ENCODE assay signal across 8 mouse cellular contexts in the genomic region with DNA sequence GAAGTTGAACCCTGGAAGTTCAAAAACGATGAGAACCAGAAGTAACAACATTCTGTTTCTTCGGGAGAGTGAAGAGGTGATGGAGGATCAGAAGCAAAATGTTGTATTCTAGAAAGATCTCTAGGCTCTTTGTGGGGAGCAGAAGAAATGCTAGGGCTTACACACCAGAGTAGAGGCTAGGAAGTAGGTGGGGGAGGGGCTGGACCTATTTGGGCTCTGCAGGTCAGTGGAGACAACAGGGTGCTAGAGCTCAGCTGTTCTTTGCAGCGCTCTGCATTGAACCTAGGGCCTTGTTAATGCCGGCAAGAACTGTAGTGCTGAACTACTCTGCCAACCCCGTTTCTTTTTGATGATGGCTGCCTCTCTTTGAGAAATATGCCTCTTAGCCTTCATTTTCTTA. TPM values are rescaled to one million over a fixed set of nuclear protein-coding genes. Genes with fewer than 3 reads are reported as not detected.
DNase-seq lines count a peak whose midpoint lies in the region; ATAC-seq and TF ChIP-seq lines count a peak whose summit lies in the region.

No protein-coding gene starts in this region.

- peak; percentile 25 to 32 for DNase-seq in cerebellum, adult 18-20 months
- DNase-seq in neural tube, embryonic 11.5 days (ENCODE audit: low spot score): no peak
- DNase-seq in neural tube, embryonic 10.5 days (ENCODE audit: extremely low spot score, low spot score): no peak
- no peak for DNase-seq in stomach, postnatal 0 days (ENCODE audit: low spot score)
- DNase-seq in c-Kit-positive CD71-positive TER-119-positive erythroid progenitor cells, embryonic 14.5 days (ENCODE audit: low spot score): no peak
- DNase-seq in left cerebral cortex, postnatal 4 days: no peak

- intact Hi-C loops in left cerebral cortex, postnatal 4 days (cut with DNase I): no loop called here

- H3K27me3 ChIP-seq in neural tube, embryonic 11.5 days (ENCODE audit: control insufficient read depth, insufficient read depth, low read length): no peaks in the 10 kb centered on the region
- no peaks in the 10 kb centered on the region for H3K27me3 ChIP-seq in limb, embryonic 12.5 days
- H3K27me3 ChIP-seq in stomach, postnatal 0 days (ENCODE audit: control insufficient read depth, insufficient read depth, low read length): no peaks in the 10 kb centered on the region

- H3K4me2 ChIP-seq in neural tube, embryonic 11.5 days (ENCODE audit: low read depth): peak overlapping the region; percentile 77; the same call in 1 of the 2 replicates
- H3K4me2 ChIP-seq in limb, embryonic 12.5 days: peak overlapping the region; percentile 66
- H3K4me2 ChIP-seq in stomach, postnatal 0 days (replicated peaks; ENCODE audit: low read depth): peak overlapping the region; percentile 73; the same call in 1 of the 2 replicates

- TF ChIP-seq EP300 in stomach, postnatal 0 days (optimal IDR thresholded peaks at IDR 0.05): no peak

- H3K27ac ChIP-seq in neural tube, embryonic 11.5 days (ENCODE audit: low read depth, low read length): no peak overlapping the region
- H3K27ac ChIP-seq in limb, embryonic 12.5 days: 0 out of 2 replicates have a peak overlapping the region, but pooled peaks have one; percentile 2
- no peak overlapping the region for H3K27ac ChIP-seq in stomach, postnatal 0 days (replicated peaks)

- no peaks in the 10 kb centered on the region for H3K9me3 ChIP-seq in neural tube, embryonic 11.5 days (ENCODE audit: control insufficient read depth, low read length)
- H3K9me3 ChIP-seq in limb, embryonic 12.5 days: no peaks in the 10 kb centered on the region
- no peaks in the 10 kb centered on the region for H3K9me3 ChIP-seq in stomach, postnatal 0 days (ENCODE audit: control insufficient read depth, low read length)

- H3K4me3 ChIP-seq in neural tube, embryonic 11.5 days (ENCODE audit: low read depth, low read length): no peak overlapping the region
- H3K4me3 ChIP-seq in limb, embryonic 12.5 days (replicated peaks): peak overlapping the region; percentile 68
- peak overlapping the region; percentile 62; the same call in 1 of the 2 replicates for H3K4me3 ChIP-seq in stomach, postnatal 0 days (ENCODE audit: low read depth, low read length)

- H3K36me3 ChIP-seq in neural tube, embryonic 11.5 days (ENCODE audit: control insufficient read depth, insufficient read depth, low read length): no peaks in the 10 kb centered on the region
- H3K36me3 ChIP-seq in limb, embryonic 12.5 days: peaks cover 6% of the 10 kb centered on the region; the same call in 1 of the 2 replicates
- no peaks in the 10 kb centered on the region for H3K36me3 ChIP-seq in stomach, postnatal 0 days (ENCODE audit: control insufficient read depth, insufficient read depth, low read length)

- no peak for TF ChIP-seq CTCF in stomach, postnatal 0 days (IDR thresholded peaks at IDR 0.05; ENCODE audit: low read depth)

- ATAC-seq in cerebellum, adult (ENCODE audit: insufficient number of reproducible peaks, low FRiP score, low TSS enrichment): no peak
- ATAC-seq in neural tube, embryonic 11.5 days (ENCODE audit: insufficient read depth, low FRiP score, low TSS enrichment): no peak
- ATAC-seq in limb, embryonic 12.5 days (ENCODE audit: insufficient number of reproducible peaks, insufficient read depth, low FRiP score, low TSS enrichment, low read depth): no peak
- ATAC-seq in stomach, postnatal 0 days (ENCODE audit: low FRiP score, low TSS enrichment): no peak

- H3K4me1 ChIP-seq in neural tube, embryonic 11.5 days (ENCODE audit: control insufficient read depth, insufficient read depth, low read length): peaks cover 2% of the 10 kb centered on the region; the same call in 1 of the 2 replicates
- H3K4me1 ChIP-seq in limb, embryonic 12.5 days (replicated peaks): peaks cover 19% of the 10 kb centered on the region
- H3K4me1 ChIP-seq in stomach, postnatal 0 days (replicated peaks; ENCODE audit: control insufficient read depth, insufficient read depth): no peaks in the 10 kb centered on the region

- H3K9ac ChIP-seq in neural tube, embryonic 11.5 days (ENCODE audit: low read length): no peak overlapping the region
- H3K9ac ChIP-seq in limb, embryonic 12.5 days (replicated peaks): 0 out of 2 replicates have a peak overlapping the region, but pooled peaks have one; percentile 72
- H3K9ac ChIP-seq in stomach, postnatal 0 days (ENCODE audit: low read length): no peak overlapping the region

- WGBS in neural tube, embryonic 11.5 days: 40% methylated on average over 5 of the region's 5 CpGs
- 44% methylated on average over 5 of the region's 5 CpGs for WGBS in limb, embryonic 12.5 days
- 44% methylated on average over 5 of the region's 5 CpGs for WGBS in stomach, postnatal 0 days

RNA-seq across cellular contexts. Expression of gene Fam186b, which starts 0.5 kb away (rescaled TPM):
- polyA plus RNA-seq in neural tube, embryonic 11.5 days (2014; fragmentation: Nextera tagmentation; extraction: Ambion mirVana): 0.07 TPM in 1 of 2 replicates, not detected in the other
- not detected in 2 replicates for polyA plus RNA-seq in limb, embryonic 12.5 days (2016; fragmentation: Nextera tagmentation; extraction: Ambion mirVana)
- 0.28 TPM in 1 of 2 replicates, not detected in the other for polyA plus RNA-seq in stomach, postnatal 0 days (2015; fragmentation: Nextera tagmentation; extraction: Ambion mirVana)
- 1 to 10 TPM in 1 of 2 experiments, under 1 TPM in 1; 0.64 to 1.3 TPM for total RNA-seq in left cerebral cortex, postnatal 4 days (2021)

RNA-seq across cellular contexts. Expression of gene Prpf40b, which starts 1.3 kb away (rescaled TPM):
- 50.4 and 55.8 TPM in 2 replicates for polyA plus RNA-seq in neural tube, embryonic 11.5 days (2014; fragmentation: Nextera tagmentation; extraction: Ambion mirVana)
- 74.6 TPM in 2 replicates for polyA plus RNA-seq in limb, embryonic 12.5 days (2016; fragmentation: Nextera tagmentation; extraction: Ambion mirVana)
- 16.1 and 18.3 TPM in 2 replicates for polyA plus RNA-seq in stomach, postnatal 0 days (2015; fragmentation: Nextera tagmentation; extraction: Ambion mirVana)
- total RNA-seq in left cerebral cortex, postnatal 4 days (2021): 100 to 1,000 TPM; 125 to 132 TPM

RNA-seq across cellular contexts. Expression of gene Mcrs1, which starts 44.5 kb away (rescaled TPM):
- 188 and 193 TPM in 2 replicates for polyA plus RNA-seq in neural tube, embryonic 11.5 days (2014; fragmentation: Nextera tagmentation; extraction: Ambion mirVana)
- 154 and 158 TPM in 2 replicates for polyA plus RNA-seq in limb, embryonic 12.5 days (2016; fragmentation: Nextera tagmentation; extraction: Ambion mirVana)
- polyA plus RNA-seq in stomach, postnatal 0 days (2015; fragmentation: Nextera tagmentation; extraction: Ambion mirVana): 64.2 and 66.4 TPM in 2 replicates
- 100 to 1,000 TPM; 136 to 139 TPM for total RNA-seq in left cerebral cortex, postnatal 4 days (2021)

Comparison
In these comparisons a context has a peak if more than half of its experiments do, and no peak if none do; other contexts are left out.
1. DNase-seq: peak in cerebellum, adult 18-20 months (2 of 2); none in neural tube, embryonic 11.5 days (single experiment), neural tube, embryonic 10.5 days (single experiment), stomach, postnatal 0 days (single experiment), c-Kit-positive CD71-positive TER-119-positive erythroid progenitor cells, embryonic 14.5 days (single experiment) and left cerebral cortex, postnatal 4 days (single experiment).
2. Peak in every context shown above with its lines, with median percentiles within 50 percentile points of each other: H3K4me2 ChIP-seq.